Mouse (Mus musculus) thymus, adult 2 months (tissue): ENCODE results near the gene Fndc5.

Source experiments
- CTCF ChIP-seq: fragments of 200-500 bp; IDR thresholded peaks from 2 replicates; pipeline ENCODE4 v1.5.1; 2012; ENCODE audit warnings: mild to moderate bottlenecking, control low read depth, low read length, moderate library complexity, borderline replicate concordance; ENCODE audit not compliant: control insufficient read depth, poor library complexity, insufficient read depth; ENCODE audit errors: extremely low read depth
- POLR2A ChIP-seq: fragments of 200-500 bp; IDR thresholded peaks from 2 replicates; pipeline ENCODE4 v1.6.1; 2012; ENCODE audit warnings: mild to moderate bottlenecking, low read length, control low read depth, moderate library complexity; ENCODE audit not compliant: control insufficient read depth, poor library complexity, insufficient read depth; ENCODE audit errors: extremely low read depth

- no peak for TF ChIP-seq CTCF
- TF ChIP-seq POLR2A = no peak
Measured at GRCm38 (mm10) chr4:129161581-129162255, 24.9 kb downstream of the Fndc5 start.
